ENCODE assay signal across 14 mouse cellular contexts in genomic region chr13:83723396-83723795, GRCm38 (mm10).
DNase-seq lines count a peak whose midpoint lies in the region; ATAC-seq lines count a peak whose summit lies in the region.
"Had no signal": no experiment of that assay in that cellular context is flagged by ENCODE, and none has a peak within 500 bp of the region (broad histone marks: within the 10 kb centered on the region; RNA-seq: fewer than 3 reads in every experiment).

No protein-coding gene starts in this region.

- H3K9ac ChIP-seq in hindbrain, embryonic 11.5 days (ENCODE audit: low read depth, low read length) = peak overlapping the region; percentile 86
- H3K9ac ChIP-seq in midbrain, embryonic 14.5 days (replicated peaks; ENCODE audit: low read length) = peak overlapping the region; percentile 95
- H3K9ac ChIP-seq: heart, embryonic 12.5 days; limb, embryonic 13.5 days; liver, postnatal 0 days had no signal

- no peaks in the 10 kb centered on the region for H3K36me3 ChIP-seq in embryonic facial prominence, embryonic 10.5 days (replicated peaks)
- H3K36me3 ChIP-seq in hindbrain, embryonic 11.5 days (ENCODE audit: control insufficient read depth, insufficient read depth, low read length) = no peaks in the 10 kb centered on the region
- no peaks in the 10 kb centered on the region for H3K36me3 ChIP-seq in midbrain, embryonic 14.5 days (ENCODE audit: control insufficient read depth, insufficient read depth, low read length)
- H3K36me3 ChIP-seq: heart, embryonic 12.5 days; limb, embryonic 13.5 days had no signal

- 15% methylated on average over 2 of the region's 2 CpGs for WGBS in embryonic facial prominence, embryonic 10.5 days
- 17% methylated on average over 2 of the region's 2 CpGs for WGBS in hindbrain, embryonic 11.5 days
- WGBS in midbrain, embryonic 14.5 days = 13% methylated on average over 2 of the region's 2 CpGs

- intact Hi-C loops in heart, postnatal 36 days (cut with DNase I) = no loop called here

- no peak for ATAC-seq in hindbrain, embryonic 11.5 days (ENCODE audit: low FRiP score)
- no peak for ATAC-seq in midbrain, embryonic 14.5 days (ENCODE audit: low FRiP score, low TSS enrichment)
- ATAC-seq: liver, postnatal 0 days had no signal

- DNase-seq in cerebellum, postnatal 10 days = peak; percentile 28 to 53
- no peak for DNase-seq in cerebellum, adult 11 months
- no peak for DNase-seq in embryonic facial prominence, embryonic 10.5 days (ENCODE audit: low spot score)
- DNase-seq in hindbrain, embryonic 11.5 days (ENCODE audit: low spot score) = peak; percentile 31
- peak; percentile 58 for DNase-seq in midbrain, embryonic 14.5 days
- no peak for DNase-seq in yolk sac, embryonic 10.5 days (ENCODE audit: low spot score)
- no peak for DNase-seq in frontal cortex, postnatal 14 days (ENCODE audit: low spot score in 2 of 2)
- DNase-seq in heart, postnatal 36 days = no peak
- DNase-seq: gastrocnemius, postnatal 10 days; liver, postnatal 0 days had no signal

- H3K4me2 ChIP-seq in hindbrain, embryonic 11.5 days (replicated peaks; ENCODE audit: low read depth, low read length) = peak overlapping the region; percentile 60
- peak overlapping the region; percentile 86 for H3K4me2 ChIP-seq in midbrain, embryonic 14.5 days (ENCODE audit: low read length)
- H3K4me2 ChIP-seq: heart, embryonic 12.5 days; limb, embryonic 13.5 days had no signal

- peak overlapping the region; percentile 54; the same call in 1 of the 2 replicates for H3K4me3 ChIP-seq in embryonic facial prominence, embryonic 10.5 days
- H3K4me3 ChIP-seq in hindbrain, embryonic 11.5 days (ENCODE audit: low read depth, low read length) = peak overlapping the region; percentile 90
- H3K4me3 ChIP-seq in midbrain, embryonic 14.5 days (replicated peaks; ENCODE audit: low read depth, low read length) = peak overlapping the region; percentile 86
- H3K4me3 ChIP-seq: heart, embryonic 12.5 days; limb, embryonic 13.5 days had no signal

- peaks cover 11% of the 10 kb centered on the region for H3K4me1 ChIP-seq in embryonic facial prominence, embryonic 10.5 days
- H3K4me1 ChIP-seq in hindbrain, embryonic 11.5 days (replicated peaks; ENCODE audit: control insufficient read depth, insufficient read depth, low read length) = no peaks in the 10 kb centered on the region
- 0 out of 2 replicates have a peak, but pooled peaks cover 2% of the 10 kb centered on the region for H3K4me1 ChIP-seq in midbrain, embryonic 14.5 days (ENCODE audit: control insufficient read depth, insufficient read depth, low read length)

- no peak overlapping the region for H3K27ac ChIP-seq in embryonic facial prominence, embryonic 10.5 days (replicated peaks)
- peak overlapping the region; percentile 95; the same call in 1 of the 2 replicates for H3K27ac ChIP-seq in hindbrain, embryonic 11.5 days (ENCODE audit: low read depth, low read length)
- H3K27ac ChIP-seq in midbrain, embryonic 14.5 days (replicated peaks; ENCODE audit: low read depth, low read length) = peak overlapping the region; percentile 100
- H3K27ac ChIP-seq: kidney, postnatal 0 days; limb, embryonic 13.5 days; macrophage had no signal

- H3K27me3 ChIP-seq in embryonic facial prominence, embryonic 10.5 days (replicated peaks; ENCODE audit: low read depth, poor library complexity, severe bottlenecking) = peaks cover 100% of the 10 kb centered on the region
- peaks cover 13% of the 10 kb centered on the region for H3K27me3 ChIP-seq in hindbrain, embryonic 11.5 days (ENCODE audit: control insufficient read depth, insufficient read depth, low read length)
- peaks cover 3% of the 10 kb centered on the region; the same call in 1 of the 2 replicates for H3K27me3 ChIP-seq in midbrain, embryonic 14.5 days (ENCODE audit: control insufficient read depth, insufficient read depth, low read length)

- no peaks in the 10 kb centered on the region for H3K9me3 ChIP-seq in embryonic facial prominence, embryonic 10.5 days
- H3K9me3 ChIP-seq in hindbrain, embryonic 11.5 days (ENCODE audit: control insufficient read depth, low read length) = no peaks in the 10 kb centered on the region
- no peaks in the 10 kb centered on the region for H3K9me3 ChIP-seq in midbrain, embryonic 14.5 days (ENCODE audit: control insufficient read depth, low read length)
- H3K9me3 ChIP-seq: heart, embryonic 12.5 days; limb, embryonic 13.5 days had no signal

Comparison
In these comparisons a context has a peak if more than half of its experiments do, and no peak if none do; other contexts are left out.
1. DNase-seq: peak in cerebellum, postnatal 10 days (2 of 2), hindbrain, embryonic 11.5 days (single experiment) and midbrain, embryonic 14.5 days (single experiment); none in cerebellum, adult 11 months (single experiment), embryonic facial prominence, embryonic 10.5 days (single experiment), yolk sac, embryonic 10.5 days (single experiment), frontal cortex, postnatal 14 days (0 of 2) and heart, postnatal 36 days (0 of 2).
2. Peak in every context shown above with its lines, with median percentiles within 50 percentile points of each other: H3K4me3 ChIP-seq.